Mouse (Mus musculus) stomach, postnatal 0 days (tissue): ENCODE measurements around the gene H13.
A peak's percentile ranks its signal among the peaks of the same experiment; 100 is the strongest.

ENCODE experiments used
- CTCF ChIP-seq: IDR thresholded peaks from 2 replicates; pipeline ENCODE4 v1.5.1; 2016; ENCODE audit warnings: antibody characterized with exemption, low read depth, mild to moderate bottlenecking, moderate library complexity
- EP300 ChIP-seq: optimal IDR thresholded peaks from 2 replicates; pipeline ENCODE3; 2016; ENCODE audit warnings: antibody characterized with exemption

GRCm38 (mm10) chr2:152686806-152687267 lies 17.6 kb downstream of the H13 start, which contains the start of gene Mcts2:
- TF ChIP-seq CTCF (no peak), EP300 (peak; percentile 97)
